Mouse (Mus musculus): Measurements from ENCODE around the gene Coq8b.

DNA sequence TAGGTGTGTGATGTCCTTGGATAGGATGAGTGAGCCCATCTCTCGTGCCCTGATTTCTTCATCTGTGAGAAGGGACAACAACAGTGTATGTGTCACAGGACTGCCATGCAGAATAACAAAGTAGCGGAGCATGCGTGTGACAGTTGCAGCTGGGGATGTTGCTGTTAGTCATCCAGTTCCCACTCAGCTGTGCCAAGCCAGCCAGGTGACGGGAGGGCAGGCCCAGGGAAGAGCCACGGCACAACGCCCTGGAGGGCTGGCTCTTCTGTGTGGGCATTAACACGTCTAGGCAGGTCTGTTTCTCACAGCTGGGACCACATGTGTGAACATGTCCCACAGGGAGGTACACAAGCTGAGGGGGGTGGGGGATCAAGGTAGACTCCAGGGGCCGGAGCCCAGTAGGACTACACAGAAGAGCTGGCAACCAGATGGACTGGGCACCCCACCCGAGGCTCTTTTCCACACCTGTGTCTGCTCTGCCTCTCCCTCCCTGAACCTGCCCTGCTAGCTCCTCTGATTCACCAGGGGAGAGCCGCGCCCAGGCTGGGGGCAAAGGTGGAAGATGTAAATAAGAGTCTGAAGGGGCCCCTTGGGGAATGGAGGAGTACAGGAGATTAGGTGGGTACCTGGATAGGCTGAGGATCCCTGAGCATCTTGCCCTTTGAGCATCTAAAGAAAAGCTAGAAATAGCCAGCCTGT is 7.8 kb upstream of the Coq8b start:
- TF ChIP-seq CTCF (IDR thresholded peaks at IDR 0.05; ENCODE audit: extremely low read depth, insufficient read depth, low read length) (no peak), POLR2A (IDR thresholded peaks at IDR 0.05; ENCODE audit: extremely low read depth, insufficient read depth, low read length) (no peak)
